Mouse (Mus musculus) inflammation-experienced regulatory T-cells, adult 6 months (primary cell): ENCODE data around the gene Serf1. TPM values are rescaled to one million over a fixed set of nuclear protein-coding genes. Genes with fewer than 3 reads are reported as not detected.
"Not testable (repeated sequence)": the region's sequence is repeated elsewhere in the genome, so short reads cannot be mapped to it uniquely, and the experiment has no call there.

Source experiments
- ATAC-seq: one replicate; pipeline ENCODE4 v1.8.0; 2017
- polyA plus RNA-seq, 3 experiments: library from polyadenylated mRNA; unstranded; fragments of 100-300 nt; shearing (Covaris generic); gene quantifications; one replicate each; pipeline ENCODE4 v1.2.1; 2017

The Serf1 gene
- polyA plus RNA-seq = 1 to 10 TPM; 4.0 to 5.4 (median 4.7) TPM

GRCm38 (mm10) chr13:100107652-100108472 lies at the start of gene Serf1:
TSS of gene Serf1 (plus strand) at chr13:100108012.
- peak; percentile 36 for ATAC-seq

- ATAC-seq = no peak
Observed at GRCm38 (mm10) chr13:100063936-100064335, 43.9 kb upstream of the Serf1 start.

GRCm38 (mm10) chr13:100067821-100068220 lies 40.0 kb upstream of the Serf1 start:
- no peak for ATAC-seq

GRCm38 (mm10) chr13:100071473-100071872 lies 36.3 kb upstream of the Serf1 start:
- ATAC-seq = peak; percentile 88

- ATAC-seq = no peak
Observed at GRCm38 (mm10) chr13:100098808-100099207, 9.0 kb upstream of the Serf1 start.

- no peak for ATAC-seq
Observed at GRCm38 (mm10) chr13:100103052-100103658, 4.7 kb upstream of the Serf1 start.

GRCm38 (mm10) chr13:100103748-100104254 lies 4.0 kb upstream of the Serf1 start, which contains the start of gene Bdp1:
TSS of gene Bdp1 (minus strand) at chr13:100104070.
- ATAC-seq = peak; percentile 75

GRCm38 (mm10) chr13:100112218-100112972 lies 4.6 kb downstream of the Serf1 start:
- ATAC-seq = no peak

GRCm38 (mm10) chr13:100123970-100124369 lies 16.2 kb downstream of the Serf1 start:
- ATAC-seq = no peak

- peak; percentile 97 for ATAC-seq
Observed at GRCm38 (mm10) chr13:100124423-100125257, 16.8 kb downstream of the Serf1 start, which contains the start of gene Smn1. TSS of gene Smn1 (plus strand) at chr13:100124852.

GRCm38 (mm10) chr13:100125258-100125643 lies 17.4 kb downstream of the Serf1 start:
- peak; percentile 8 for ATAC-seq

- ATAC-seq = no peak
Observed at GRCm38 (mm10) chr13:100141646-100142314, 34.0 kb downstream of the Serf1 start.

- no peak for ATAC-seq
Observed at GRCm38 (mm10) chr13:100152659-100153058, 44.8 kb downstream of the Serf1 start.

- no peak for ATAC-seq
Observed at GRCm38 (mm10) chr13:100156624-100157023, 48.8 kb downstream of the Serf1 start.

- ATAC-seq = not testable (repeated sequence)
Observed at GRCm38 (mm10) chr13:100161171-100161870, 53.5 kb downstream of the Serf1 start.

GRCm38 (mm10) chr13:100162467-100162866 lies 54.7 kb downstream of the Serf1 start:
- not testable (repeated sequence) for ATAC-seq
